Mouse (Mus musculus): Measurements from ENCODE around the gene Rap2c.

- TF ChIP-seq MAX (IDR thresholded peaks at IDR 0.05; ENCODE audit: low read depth), result no peak
- TF ChIP-seq REST (IDR thresholded peaks at IDR 0.05; ENCODE audit: insufficient read depth, insufficient read length), result no peak
- no peak for TF ChIP-seq POLR2A (IDR thresholded peaks at IDR 0.05; ENCODE audit: insufficient read length, low read depth)
Observed at GRCm38 (mm10) chrX:51000791-51001190, 17.0 kb downstream of the Rap2c start.
